Mouse (Mus musculus): ENCODE measurements at regions not wholly inside any gene's neighbourhood (a gene's known extent, or its start where the extent isn't known, plus 50 kb on each side); places are given as distances from the start of the nearest gene placed in this dataset.

- no peak for DNase-seq (ENCODE audit: low read depth, low spot score)
Observed at GRCm38 (mm10) chr12:67471666-67472065, 249.3 kb upstream of the Mdga2 start.

GRCm38 (mm10) chr12:67471001-67471400 lies 248.7 kb upstream of the Mdga2 start:
- no peak for DNase-seq (ENCODE audit: low read depth, low spot score)

GRCm38 (mm10) chr12:67449109-67449508 lies 226.8 kb upstream of the Mdga2 start:
- peak; percentile 9 for DNase-seq (ENCODE audit: low read depth, low spot score)

- peak; percentile 44 for DNase-seq (ENCODE audit: low read depth, low spot score)
Observed at GRCm38 (mm10) chr12:67430318-67430950, 208.1 kb upstream of the Mdga2 start.

- DNase-seq (ENCODE audit: low read depth, low spot score): no peak
Observed at GRCm38 (mm10) chr12:67426801-67427200, 204.5 kb upstream of the Mdga2 start.

- DNase-seq (ENCODE audit: low read depth, low spot score): peak; percentile 6
Observed at GRCm38 (mm10) chr12:67399537-67399936, 177.2 kb upstream of the Mdga2 start.

GRCm38 (mm10) chr12:67374530-67374929 lies 152.2 kb upstream of the Mdga2 start:
- DNase-seq (ENCODE audit: low read depth, low spot score): no peak

GRCm38 (mm10) chr12:67348551-67348950 lies 126.2 kb upstream of the Mdga2 start:
- DNase-seq (ENCODE audit: low read depth, low spot score): no peak

- no peak for DNase-seq (ENCODE audit: low read depth, low spot score)
Observed at GRCm38 (mm10) chr12:67332483-67332998, 110.2 kb upstream of the Mdga2 start.

GRCm38 (mm10) chr12:67326326-67326725 lies 104.0 kb upstream of the Mdga2 start:
- no peak for DNase-seq (ENCODE audit: low read depth, low spot score)

GRCm38 (mm10) chr12:67325799-67326198 lies 103.5 kb upstream of the Mdga2 start:
- no peak for DNase-seq (ENCODE audit: low read depth, low spot score)

GRCm38 (mm10) chr12:67325335-67325734 lies 103.0 kb upstream of the Mdga2 start:
- DNase-seq (ENCODE audit: low read depth, low spot score): no peak

GRCm38 (mm10) chr12:67318687-67319086 lies 96.3 kb upstream of the Mdga2 start:
- DNase-seq (ENCODE audit: low read depth, low spot score): no peak

GRCm38 (mm10) chr12:67300245-67300644 lies 77.9 kb upstream of the Mdga2 start:
- DNase-seq (ENCODE audit: low read depth, low spot score): no peak

GRCm38 (mm10) chr12:67290054-67290453 lies 67.7 kb upstream of the Mdga2 start:
- DNase-seq (ENCODE audit: low read depth, low spot score): no peak

GRCm38 (mm10) chr12:67272863-67273262 lies 50.5 kb upstream of the Mdga2 start:
- no peak for DNase-seq (ENCODE audit: low read depth, low spot score)

GRCm38 (mm10) chr12:67272329-67272728 lies 50.0 kb upstream of the Mdga2 start:
- DNase-seq (ENCODE audit: low read depth, low spot score): no peak
